Mouse (Mus musculus) heart, embryonic 16.5 days (tissue): ENCODE measurements around the gene Mysm1. TPM values are rescaled to one million over a fixed set of nuclear protein-coding genes. Genes with fewer than 3 reads are reported as not detected.

Source experiments
- ATAC-seq: fragments of 200-750 bp; cut with Nextera tagmentation; replicated peaks from 2 replicates; pipeline ENCODE4 v1.8.0; 2017; ENCODE audit warnings: moderate number of reproducible peaks; ENCODE audit not compliant: insufficient read depth, low FRiP score; ENCODE audit errors: extremely low read depth
- H3K27ac ChIP-seq: fragments of 300-500 bp; sonication (generic); 2 replicates; pipeline ENCODE4 v1.5.1; 2014; ENCODE audit warnings: mild to moderate bottlenecking, low read length, control low read depth, moderate library complexity
- H3K27me3 ChIP-seq: fragments of 300-500 bp; sonication (generic); 2 replicates; pipeline ENCODE4 v1.6.1; 2014; ENCODE audit warnings: low read length, mixed read lengths; ENCODE audit not compliant: control insufficient read depth, insufficient read depth
- H3K36me3 ChIP-seq: fragments of 300-500 bp; sonication (generic); 2 replicates; pipeline ENCODE4 v1.6.1; 2014; ENCODE audit not compliant: control insufficient read depth, insufficient read depth
- H3K4me1 ChIP-seq: fragments of 300-500 bp; sonication (generic); 2 replicates; pipeline ENCODE4 v1.6.1; 2014; ENCODE audit warnings: low read length, mixed read lengths; ENCODE audit not compliant: control insufficient read depth, insufficient read depth
- H3K4me2 ChIP-seq: fragments of 300-500 bp; sonication (generic); 2 replicates; pipeline ENCODE4 v1.6.1; 2014; ENCODE audit warnings: low read depth, mild to moderate bottlenecking, control low read depth, low read length
- H3K4me3 ChIP-seq: fragments of 300-500 bp; sonication (generic); 2 replicates; pipeline ENCODE4 v1.5.1; 2014; ENCODE audit warnings: mild to moderate bottlenecking, control low read depth, low read length
- H3K9ac ChIP-seq: fragments of 300-500 bp; sonication (generic); 2 replicates; pipeline ENCODE4 v1.6.1; 2014; ENCODE audit warnings: low read length, control low read depth
- H3K9me3 ChIP-seq: fragments of 300-500 bp; sonication (generic); replicated peaks from 2 replicates; pipeline ENCODE4 v1.6.1; 2016; ENCODE audit warnings: low read length; ENCODE audit not compliant: control insufficient read depth
- WGBS: fragments of 180-500 bp; shearing (Covaris S2); extraction: QIAGEN DNeasy Blood & Tissue Kit; methylation state at CpG from one replicate; pipeline ENCODE4 v1.1.7; 2014; 5-methylcytosine and 5-hydroxymethylcytosine counted together
- polyA plus RNA-seq: library from polyadenylated mRNA; unstranded; fragments of >200 nt; fragmentation: Nextera tagmentation; extraction: Ambion mirVana; gene quantifications from 2 replicates; pipeline ENCODE4 v1.2.1, GENCODE M21; 2015

The Mysm1 gene
- polyA plus RNA-seq, 1 experiment from 2014 or later = 15.0 TPM

GRCm38 (mm10) chr4:94979500-94979915, 608 bp upstream of the Mysm1 start:
- Histone ChIP-seq H3K36me3 (no peaks in the 10 kb centered on the region), H3K4me1 (peaks cover 12% of the 10 kb centered on the region), H3K27ac (peak overlapping the region; percentile 52; the same call in 1 of the 2 replicates), H3K9ac (peak overlapping the region; percentile 87), H3K4me2 (peak overlapping the region; percentile 70), H3K9me3 (no peaks in the 10 kb centered on the region), H3K27me3 (no peaks in the 10 kb centered on the region), H3K4me3 (peak overlapping the region; percentile 75)
- ATAC-seq = no peak
- 47% methylated on average over 4 of the region's 4 CpGs for WGBS

DNA sequence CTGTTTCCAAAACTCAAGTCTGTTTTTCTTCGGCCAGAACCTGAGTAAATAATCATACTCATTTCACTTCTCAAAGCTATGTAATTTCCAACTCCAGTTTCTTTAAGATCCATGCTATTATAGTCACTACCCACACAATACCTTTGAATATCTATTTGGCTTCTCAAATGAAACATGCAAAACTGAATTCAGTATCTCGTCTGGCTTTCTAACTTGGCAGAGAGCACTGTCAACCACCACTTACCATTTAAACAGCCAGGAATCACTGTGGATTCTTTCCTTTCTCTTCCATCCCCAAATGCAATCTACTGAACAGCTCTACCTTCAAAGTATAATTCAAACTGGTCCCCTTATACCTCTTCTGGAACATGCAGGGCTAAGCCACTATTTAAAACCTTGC, 5.6 kb downstream of the Mysm1 start:
- no peak for ATAC-seq
- Histone ChIP-seq H3K27me3 (no peaks in the 10 kb centered on the region), H3K9me3 (no peaks in the 10 kb centered on the region), H3K4me2 (no peak overlapping the region), H3K4me3 (no peak overlapping the region), H3K27ac (no peak overlapping the region), H3K9ac (no peak overlapping the region), H3K4me1 (peaks cover 12% of the 10 kb centered on the region), H3K36me3 (peaks cover 15% of the 10 kb centered on the region)
- WGBS = 89% methylated on average over 2 of the region's 2 CpGs

DNA sequence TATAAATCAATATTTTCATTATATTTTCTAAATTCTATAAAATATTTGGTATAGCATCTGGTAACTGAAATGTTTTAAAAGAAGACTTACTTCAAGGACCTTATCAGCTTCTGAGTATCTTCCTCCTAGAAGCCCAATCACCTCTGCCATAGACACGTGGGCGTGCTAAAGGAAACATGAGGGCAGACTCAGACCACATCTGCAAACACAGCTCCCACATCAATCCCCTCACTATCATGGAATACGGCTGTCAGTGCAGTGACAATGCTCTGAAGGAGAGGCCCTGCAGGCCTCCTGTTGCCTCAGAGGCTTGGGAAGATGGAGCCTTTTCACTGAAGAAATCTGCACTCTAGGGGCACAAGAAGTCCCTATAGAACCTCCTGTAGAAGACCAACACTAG, 26.1 kb downstream of the Mysm1 start:
- Histone ChIP-seq H3K4me3 (no peak overlapping the region), H3K9me3 (no peaks in the 10 kb centered on the region), H3K4me2 (no peak overlapping the region), H3K27me3 (no peaks in the 10 kb centered on the region), H3K27ac (no peak overlapping the region), H3K4me1 (no peaks in the 10 kb centered on the region), H3K36me3 (peaks cover 43% of the 10 kb centered on the region), H3K9ac (no peak overlapping the region)
- ATAC-seq = no peak
- WGBS = 68% methylated on average over 3 of the region's 3 CpGs

DNA sequence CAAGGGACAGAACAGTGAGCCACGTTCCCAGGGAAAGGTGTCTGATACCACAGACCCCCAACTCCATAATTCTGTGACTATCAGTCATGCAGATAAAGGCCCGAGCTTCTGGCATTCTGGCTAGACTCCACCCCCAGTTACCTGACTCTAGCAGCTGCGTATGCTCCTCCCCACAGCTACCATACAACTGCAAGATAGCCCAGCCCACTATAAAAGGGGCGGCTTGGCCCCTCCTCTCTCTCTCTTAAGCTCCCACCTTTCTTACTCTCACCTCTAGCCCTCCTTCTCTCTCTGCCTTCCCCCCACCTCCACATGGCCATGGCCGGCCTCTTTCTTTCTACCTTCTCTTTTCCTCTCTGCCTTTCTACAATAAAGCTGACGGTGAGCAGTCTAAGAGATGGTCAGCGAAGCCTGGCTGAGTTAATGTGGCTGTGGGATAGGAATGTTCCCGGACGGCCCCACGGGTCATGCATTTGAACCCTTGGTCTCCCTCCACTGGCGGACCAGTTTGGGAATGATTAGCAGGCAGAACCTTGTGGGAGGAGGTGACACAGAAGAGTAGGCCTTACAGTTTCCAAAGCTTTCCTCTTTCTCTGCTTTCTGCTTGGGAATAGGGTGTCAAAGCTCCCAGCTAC, 37.6 kb downstream of the Mysm1 start:
- no peaks in the 10 kb centered on the region for H3K4me1 ChIP-seq
- ATAC-seq = no peak
- no peaks in the 10 kb centered on the region for H3K9me3 ChIP-seq
- H3K4me2 ChIP-seq = no peak overlapping the region
- H3K27ac ChIP-seq = no peak overlapping the region
- H3K9ac ChIP-seq = no peak overlapping the region
- H3K4me3 ChIP-seq = no peak overlapping the region
- H3K36me3 ChIP-seq = peaks cover 25% of the 10 kb centered on the region
- 68% methylated on average over 11 of the region's 11 CpGs for WGBS
- H3K27me3 ChIP-seq = no peaks in the 10 kb centered on the region

DNA sequence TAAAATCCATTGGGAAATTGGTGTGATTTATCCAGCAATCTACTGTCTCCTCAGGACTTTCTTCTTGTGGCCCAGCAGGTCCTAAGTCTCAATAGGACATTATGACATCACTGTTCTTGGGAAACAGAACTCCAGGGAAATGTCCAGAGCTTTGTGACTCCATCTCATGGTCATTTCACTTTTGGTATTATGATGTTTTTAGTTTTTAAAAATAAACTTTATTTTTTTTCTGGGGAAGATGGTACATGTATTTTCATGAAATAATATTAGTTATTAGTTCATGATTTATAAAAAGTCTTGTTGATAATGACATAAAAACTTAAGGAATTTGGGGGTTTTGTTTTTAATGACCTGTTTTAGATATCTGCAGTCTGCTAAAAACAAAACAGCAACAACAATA, 50.2 kb downstream of the Mysm1 start, which contains the start of gene Eqtn:
Eqtn (minus strand) TSS at position 101 of the 400 bp plus-strand sequence.
- no peaks in the 10 kb centered on the region for H3K4me1 ChIP-seq
- H3K27ac ChIP-seq = no peak within 1 kb of the TSS
- H3K4me3 ChIP-seq = no peak within 1 kb of the TSS
- no peaks in the 10 kb centered on the region for H3K9me3 ChIP-seq
- no peak within 1 kb of the TSS for H3K9ac ChIP-seq
- H3K36me3 ChIP-seq = no peaks in the 10 kb centered on the region
- no peak for ATAC-seq
- H3K4me2 ChIP-seq = no peak within 1 kb of the TSS
- no peaks in the 10 kb centered on the region for H3K27me3 ChIP-seq

GRCm38 (mm10) chr4:94901780-94902179, 77.1 kb downstream of the Mysm1 start:
- no peaks in the 10 kb centered on the region for H3K36me3 ChIP-seq
- H3K9me3 ChIP-seq = no peaks in the 10 kb centered on the region
- no peak for ATAC-seq

GRCm38 (mm10) chr4:94900744-94901143, 78.2 kb downstream of the Mysm1 start:
- no peak overlapping the region for H3K4me3 ChIP-seq
- no peak overlapping the region for H3K9ac ChIP-seq
- no peaks in the 10 kb centered on the region for H3K27me3 ChIP-seq
- WGBS = 12% methylated on average over 2 of the region's 2 CpGs
- no peak overlapping the region for H3K4me2 ChIP-seq
- ATAC-seq = no peak
- H3K36me3 ChIP-seq = no peaks in the 10 kb centered on the region
- H3K27ac ChIP-seq = no peak overlapping the region
- H3K4me1 ChIP-seq = no peaks in the 10 kb centered on the region
- no peaks in the 10 kb centered on the region for H3K9me3 ChIP-seq

More at GRCm38 (mm10) chr4:94901780-94902179, 77.1 kb downstream of the Mysm1 start:
- no peak overlapping the region for H3K4me3 ChIP-seq
- WGBS = 43% methylated on average over 3 of the region's 3 CpGs
- no peak overlapping the region for H3K4me2 ChIP-seq
- no peaks in the 10 kb centered on the region for H3K4me1 ChIP-seq
- no peaks in the 10 kb centered on the region for H3K27me3 ChIP-seq
- H3K9ac ChIP-seq = no peak overlapping the region
- H3K27ac ChIP-seq = no peak overlapping the region

Other genes starting within 250 kb of the Mysm1 start
- 39.3 and 40.2 TPM in 2 replicates for gene Tek, start 239.8 kb downstream of the Mysm1 start, polyA plus RNA-seq
- gene Eqtn, start 50.3 kb downstream of the Mysm1 start, polyA plus RNA-seq = 0.12 and 0.17 TPM in 2 replicates
- gene Jun, start 73.1 kb upstream of the Mysm1 start, polyA plus RNA-seq = 72.0 and 81.5 TPM in 2 replicates